Comparison of ENCODE assay signal across 18 mouse cellular contexts in genomic region chr1:193876121-193876520, GRCm38 (mm10).
DNase-seq lines count a peak whose midpoint lies in the region; ATAC-seq and TF ChIP-seq lines count a peak whose summit lies in the region.
"Had no signal": no experiment of that assay in that cellular context is flagged by ENCODE, and none has a peak within 500 bp of the region (broad histone marks: within the 10 kb centered on the region; RNA-seq: fewer than 3 reads in every experiment).

No protein-coding gene starts in this region.

- TF ChIP-seq EP300 in stomach, postnatal 0 days (optimal IDR thresholded peaks at IDR 0.05), result no peak

- no peak for TF ChIP-seq CTCF in lung, adult 2 months (IDR thresholded peaks at IDR 0.05; ENCODE audit: insufficient read depth, low read length)
- no peak for TF ChIP-seq CTCF in stomach, postnatal 0 days (IDR thresholded peaks at IDR 0.05; ENCODE audit: low read depth)

- no peaks in the 10 kb centered on the region for H3K4me1 ChIP-seq in lung, adult 2 months (ENCODE audit: control insufficient read depth, insufficient read depth, low read length)
- peaks cover 21% of the 10 kb centered on the region for H3K4me1 ChIP-seq in heart, embryonic 13.5 days
- no peaks in the 10 kb centered on the region for H3K4me1 ChIP-seq in stomach, postnatal 0 days (replicated peaks; ENCODE audit: control insufficient read depth, insufficient read depth)
- no peaks in the 10 kb centered on the region for H3K4me1 ChIP-seq in midbrain, embryonic 14.5 days (ENCODE audit: control insufficient read depth, insufficient read depth, low read length)
- H3K4me1 ChIP-seq: embryonic facial prominence, embryonic 13.5 days; hindbrain, embryonic 10.5 days; limb, embryonic 13.5 days had no signal

- no peak for ATAC-seq in heart, embryonic 13.5 days (ENCODE audit: extremely low read depth, insufficient number of reproducible peaks, low FRiP score, low TSS enrichment)
- ATAC-seq in stomach, postnatal 0 days (ENCODE audit: low FRiP score, low TSS enrichment), result no peak
- ATAC-seq in cerebellum, adult (ENCODE audit: insufficient number of reproducible peaks, low FRiP score, low TSS enrichment), result no peak
- ATAC-seq in midbrain, embryonic 14.5 days (ENCODE audit: low FRiP score, low TSS enrichment), result no peak
- ATAC-seq: forebrain, postnatal 0 days; Patski had no signal

- no peaks in the 10 kb centered on the region for H3K36me3 ChIP-seq in heart, embryonic 13.5 days
- no peaks in the 10 kb centered on the region for H3K36me3 ChIP-seq in stomach, postnatal 0 days (ENCODE audit: control insufficient read depth, insufficient read depth, low read length)
- H3K36me3 ChIP-seq in midbrain, embryonic 14.5 days (ENCODE audit: control insufficient read depth, insufficient read depth, low read length), result no peaks in the 10 kb centered on the region
- H3K36me3 ChIP-seq: embryonic facial prominence, embryonic 13.5 days; hindbrain, embryonic 10.5 days; limb, embryonic 13.5 days had no signal

- H3K27me3 ChIP-seq in heart, embryonic 13.5 days (replicated peaks), result no peaks in the 10 kb centered on the region
- no peaks in the 10 kb centered on the region for H3K27me3 ChIP-seq in stomach, postnatal 0 days (ENCODE audit: control insufficient read depth, insufficient read depth, low read length)
- H3K27me3 ChIP-seq in midbrain, embryonic 14.5 days (ENCODE audit: control insufficient read depth, insufficient read depth, low read length), result no peaks in the 10 kb centered on the region
- H3K27me3 ChIP-seq: embryonic facial prominence, embryonic 13.5 days; limb, embryonic 13.5 days; Patski had no signal

- peak overlapping the region; percentile 79 for H3K27ac ChIP-seq in heart, embryonic 13.5 days (replicated peaks)
- H3K27ac ChIP-seq in stomach, postnatal 0 days (replicated peaks), result peak overlapping the region; percentile 24; the same call in 1 of the 2 replicates
- H3K27ac ChIP-seq in midbrain, embryonic 14.5 days (replicated peaks; ENCODE audit: low read depth, low read length), result no peak overlapping the region
- H3K27ac ChIP-seq: embryonic facial prominence, embryonic 13.5 days; hindbrain, embryonic 10.5 days; limb, embryonic 13.5 days had no signal

- intact Hi-C loops in heart, postnatal 36 days (cut with DNase I), result no loop called here

- no peak overlapping the region for H3K4me3 ChIP-seq in lung, adult 2 months (replicated peaks; ENCODE audit: extremely low read depth, low read depth, low read length)
- H3K4me3 ChIP-seq in heart, embryonic 13.5 days, result no peak overlapping the region
- H3K4me3 ChIP-seq in stomach, postnatal 0 days (ENCODE audit: low read depth, low read length), result no peak overlapping the region
- H3K4me3 ChIP-seq in midbrain, embryonic 14.5 days (replicated peaks; ENCODE audit: low read depth, low read length), result no peak overlapping the region
- H3K4me3 ChIP-seq: embryonic facial prominence, embryonic 13.5 days; hindbrain, embryonic 10.5 days; limb, embryonic 13.5 days had no signal

- no peaks in the 10 kb centered on the region for H3K9me3 ChIP-seq in heart, embryonic 13.5 days
- no peaks in the 10 kb centered on the region for H3K9me3 ChIP-seq in stomach, postnatal 0 days (ENCODE audit: control insufficient read depth, low read length)
- no peaks in the 10 kb centered on the region for H3K9me3 ChIP-seq in midbrain, embryonic 14.5 days (ENCODE audit: control insufficient read depth, low read length)
- H3K9me3 ChIP-seq: embryonic facial prominence, embryonic 13.5 days; hindbrain, embryonic 10.5 days; limb, embryonic 13.5 days had no signal

- H3K9ac ChIP-seq in heart, embryonic 13.5 days, result no peak overlapping the region
- H3K9ac ChIP-seq in stomach, postnatal 0 days (ENCODE audit: low read length), result no peak overlapping the region
- no peak overlapping the region for H3K9ac ChIP-seq in midbrain, embryonic 14.5 days (replicated peaks; ENCODE audit: low read length)
- H3K9ac ChIP-seq: embryonic facial prominence, embryonic 13.5 days; forebrain, postnatal 0 days; limb, embryonic 13.5 days had no signal

- 0 out of 2 replicates have a peak overlapping the region, but pooled peaks have one; percentile 16 for H3K4me2 ChIP-seq in heart, embryonic 13.5 days
- no peak overlapping the region for H3K4me2 ChIP-seq in stomach, postnatal 0 days (replicated peaks; ENCODE audit: low read depth)
- no peak overlapping the region for H3K4me2 ChIP-seq in midbrain, embryonic 14.5 days (ENCODE audit: low read length)
- H3K4me2 ChIP-seq: embryonic facial prominence, embryonic 13.5 days; limb, embryonic 13.5 days had no signal

- no peak for TF ChIP-seq POLR2A in lung, adult 2 months (IDR thresholded peaks at IDR 0.05; ENCODE audit: borderline replicate concordance, extremely low read depth, low read depth, low read length)

- DNase-seq in lung, adult 18-20 months, result peak; percentile 11
- no peak for DNase-seq in lung, adult 2 months
- DNase-seq in heart, postnatal 36 days, result peak; percentile 10 to 14
- no peak for DNase-seq in stomach, postnatal 0 days (ENCODE audit: low spot score)
- DNase-seq in spleen, postnatal 14 days (ENCODE audit: low spot score in 2 of 2), result no peak
- DNase-seq in midbrain, embryonic 14.5 days, result no peak
- DNase-seq: B cell, adult 2 months; cerebellum, adult 8-10 months; forebrain, postnatal 0 days; kidney, adult 18-20 months; kidney, postnatal 10 days; right cerebral cortex, adult 18-20 months had no signal

Comparison
In these comparisons a context has a peak if more than half of its experiments do, and no peak if none do; other contexts are left out.
1. DNase-seq: peak in lung, adult 18-20 months (2 of 2) and heart, postnatal 36 days (2 of 2); none in lung, adult 2 months (single experiment), stomach, postnatal 0 days (single experiment), spleen, postnatal 14 days (0 of 2) and midbrain, embryonic 14.5 days (single experiment).